Mouse (Mus musculus) ES-E14 (cell line): ENCODE results near the gene Tmem110. TPM values are rescaled to one million over a fixed set of nuclear protein-coding genes. Genes with fewer than 3 reads are reported as not detected.

Source experiments
- DNase-seq: peaks from one replicate; pipeline ENCODE4 v3.0.0-alpha.2; 2013; ENCODE audit warnings: low read depth, low spot score
- H3K27ac ChIP-seq: 2 replicates; pipeline ENCODE4 v1.5.1; 2012; ENCODE audit warnings: low read depth, mild to moderate bottlenecking, low read length, moderate library complexity, mixed read lengths; ENCODE audit not compliant: poor library complexity, insufficient read depth, severe bottlenecking
- H3K36me3 ChIP-seq: 2 replicates; pipeline ENCODE4 v1.6.1; 2012; ENCODE audit warnings: mild to moderate bottlenecking, low read length, moderate library complexity, mixed read lengths; ENCODE audit not compliant: control insufficient read depth, poor library complexity, insufficient read depth, severe bottlenecking
- H3K4me1 ChIP-seq, 2 experiments: fragments of 150-350 bp in 1 of 2; sonication (generic) in 1 of 2; 2 replicates each; pipeline ENCODE4 v1.6.1; 2012; ENCODE audit warnings: low read length in 2 of 2, mild to moderate bottlenecking in 1 of 2, mixed read lengths in 1 of 2; ENCODE audit not compliant: control insufficient read depth in 2 of 2, insufficient read depth in 2 of 2, poor library complexity in 1 of 2
- H3K4me3 ChIP-seq, 2 experiments: fragments of 150-350 bp in 1 of 2; sonication (generic) in 1 of 2; 2 replicates each; pipeline ENCODE4 v1.5.1; 2012; ENCODE audit warnings: low read length in 2 of 2, low read depth in 1 of 2, mild to moderate bottlenecking in 1 of 2, mixed read lengths in 1 of 2; ENCODE audit not compliant: insufficient read depth in 1 of 2, poor library complexity in 1 of 2, severe bottlenecking in 1 of 2
- H3K9ac ChIP-seq: 2 replicates; pipeline ENCODE4 v1.6.1; 2012; ENCODE audit warnings: low read depth, mild to moderate bottlenecking, low read length, mixed read lengths; ENCODE audit not compliant: poor library complexity, insufficient read depth, severe bottlenecking
- H3K9me3 ChIP-seq: fragments of 150-350 bp; sonication (generic); 2 replicates; pipeline ENCODE4 v1.6.1; 2012; ENCODE audit warnings: low read depth, mild to moderate bottlenecking, low read length; ENCODE audit not compliant: control insufficient read depth, insufficient read depth
- CHD2 ChIP-seq: IDR thresholded peaks from 2 replicates; pipeline ENCODE4 v1.6.1; 2014; ENCODE audit warnings: mild to moderate bottlenecking, low read depth, low read length, inconsistent platforms
- HCFC1 ChIP-seq: IDR thresholded peaks from 2 replicates; pipeline ENCODE4 v1.6.1; 2012; ENCODE audit warnings: low read length, inconsistent platforms, borderline replicate concordance; ENCODE audit not compliant: insufficient read depth
- MAFK ChIP-seq: IDR thresholded peaks from 2 replicates; pipeline ENCODE4 v1.6.1; 2014; ENCODE audit warnings: mild to moderate bottlenecking, low read depth, low read length, inconsistent platforms; ENCODE audit not compliant: insufficient read depth
- ZC3H11A ChIP-seq: IDR thresholded peaks from 2 replicates; pipeline ENCODE4 v1.6.1; 2012; ENCODE audit warnings: low read depth, mild to moderate bottlenecking, inconsistent platforms, low read length, borderline replicate concordance
- ZNF384 ChIP-seq: IDR thresholded peaks from 2 replicates; pipeline ENCODE4 v1.6.1; 2012; ENCODE audit warnings: low read depth, low read length, inconsistent platforms
- in situ Hi-C, 2 experiments: fragments of 600-800 bp; cut with MboI; formaldehyde crosslinking; loops; one replicate each; pipeline ENCODE4 v1.15.1; 2025; ENCODE audit warnings: low sequenced_read_pairs in 2 of 2, inconsistent platforms in 1 of 2; ENCODE audit not compliant: unreplicated experiment in 2 of 2
- total RNA-seq: library from RNA; depleted of rRNA; stranded (reverse); fragments of 300-350 nt; gene quantifications from 2 replicates; pipeline ENCODE4 v1.2.3, GENCODE M21; 2012

The Tmem110 gene
- total RNA-seq, 1 experiment = 21.8 TPM

DNA sequence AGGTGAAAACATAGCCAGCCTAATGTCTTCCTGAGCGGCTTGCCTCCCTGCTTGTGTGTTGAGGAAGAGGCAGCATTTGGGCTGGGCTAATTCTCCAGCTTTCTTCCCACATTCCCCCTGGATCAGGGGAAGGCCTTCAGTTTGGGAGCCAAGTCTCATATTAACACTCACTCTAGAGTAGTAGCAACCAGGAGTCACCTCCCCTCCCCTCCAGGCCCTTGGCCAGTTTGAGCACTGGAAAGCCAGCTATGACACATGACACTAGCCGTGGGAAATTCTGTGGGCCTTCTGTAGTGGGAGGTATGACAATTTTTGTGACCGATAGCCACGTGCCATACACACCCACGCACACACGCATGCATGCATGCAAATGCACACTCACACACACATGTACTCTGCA lies 80.6 kb downstream of the Tmem110 start:
- TF ChIP-seq MAFK (no peak), ZC3H11A (no peak), HCFC1 (no peak), ZNF384 (no peak), CHD2 (no peak)
- H3K9ac ChIP-seq = no peak overlapping the region
- H3K4me1 ChIP-seq = no peaks in the 10 kb centered on the region
- in situ Hi-C loops = no loop called here
- H3K27ac ChIP-seq = no peak overlapping the region
- no peaks in the 10 kb centered on the region for H3K36me3 ChIP-seq
- no peak overlapping the region for H3K4me3 ChIP-seq
- no peaks in the 10 kb centered on the region for H3K9me3 ChIP-seq
- no peak for DNase-seq

DNA sequence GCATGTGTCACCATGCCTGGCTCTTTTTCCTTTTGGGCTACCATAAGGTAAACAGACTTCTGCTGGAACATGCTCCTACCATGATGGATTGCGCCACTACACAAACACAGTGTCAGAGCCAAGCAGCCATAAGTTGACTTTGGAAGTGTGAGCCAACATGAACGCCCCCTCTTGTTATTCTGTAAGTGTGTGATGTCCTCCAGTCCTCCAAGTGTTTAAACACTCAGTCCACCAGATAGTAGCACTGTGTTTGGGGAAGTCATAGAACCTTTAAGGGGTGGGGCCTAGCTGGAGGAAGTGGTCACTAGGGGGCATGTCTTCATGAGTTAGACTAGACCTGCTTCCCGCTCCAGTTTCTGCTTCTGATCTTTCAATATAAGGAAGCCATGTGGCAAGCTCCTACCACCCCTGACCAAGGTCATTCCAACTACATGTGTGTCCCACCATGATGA lies 82.5 kb downstream of the Tmem110 start:
- Histone ChIP-seq H3K27ac (no peak overlapping the region), H3K9ac (no peak overlapping the region), H3K4me3 (no peak overlapping the region), H3K36me3 (no peaks in the 10 kb centered on the region), H3K9me3 (no peaks in the 10 kb centered on the region), H3K4me1 (no peaks in the 10 kb centered on the region)
- no peak for DNase-seq
- TF ChIP-seq CHD2 (no peak), ZNF384 (no peak)
- in situ Hi-C loops = no loop called here

DNA sequence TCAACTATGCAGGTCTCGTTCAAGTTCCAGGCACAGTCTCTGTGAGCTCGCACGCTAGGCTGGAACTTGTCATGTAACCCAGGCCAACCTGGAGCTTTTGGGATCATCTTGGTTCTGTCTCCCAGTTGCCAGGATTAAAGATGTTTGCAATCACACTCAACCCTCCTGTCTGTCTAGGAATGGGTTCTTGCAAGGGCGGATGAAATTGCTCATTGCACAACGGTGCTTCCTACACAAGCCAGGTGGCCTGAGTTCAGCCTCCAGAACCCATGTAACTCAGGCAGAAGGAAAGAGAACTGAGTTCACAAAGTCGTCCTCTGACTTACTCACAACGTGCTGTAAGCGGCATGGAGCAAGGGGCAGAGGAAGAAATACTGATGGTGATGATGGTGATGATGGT lies 85.8 kb downstream of the Tmem110 start:
- in situ Hi-C loops = no loop called here
- H3K9ac ChIP-seq = no peak overlapping the region
- no peak for DNase-seq

DNA sequence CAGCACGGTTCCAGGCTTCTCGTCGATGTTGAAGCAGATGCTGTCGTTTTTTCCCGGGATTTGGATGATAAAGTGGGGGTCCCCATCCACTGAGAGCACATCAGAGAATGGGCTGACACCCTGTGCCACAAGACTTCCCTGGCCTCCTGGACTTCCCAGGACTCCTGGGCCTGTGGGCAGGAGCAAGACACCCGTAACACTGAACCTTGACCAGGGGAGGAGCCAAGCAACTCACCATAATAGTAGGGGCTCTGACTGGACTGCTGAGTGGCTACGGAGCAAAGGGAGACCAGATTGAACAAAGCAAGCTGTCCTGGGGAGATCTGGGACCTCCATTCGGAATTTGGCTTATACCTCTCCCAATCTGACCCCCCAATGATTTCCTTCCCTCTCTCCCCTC lies 87.3 kb downstream of the Tmem110 start:
- Histone ChIP-seq H3K4me3 (no peak overlapping the region), H3K4me1 (no peaks in the 10 kb centered on the region), H3K9me3 (no peaks in the 10 kb centered on the region), H3K36me3 (no peaks in the 10 kb centered on the region), H3K27ac (no peak overlapping the region), H3K9ac (no peak overlapping the region)
- no peak for TF ChIP-seq ZNF384
- TF ChIP-seq ZC3H11A = no peak
- no peak for TF ChIP-seq HCFC1
- no peak for TF ChIP-seq MAFK
- no peak for TF ChIP-seq CHD2
- DNase-seq = no peak
- in situ Hi-C loops = no loop called here

More for the DNA sequence above, 85.8 kb downstream of the Tmem110 start:
- Histone ChIP-seq H3K4me3 (no peak overlapping the region), H3K4me1 (no peaks in the 10 kb centered on the region), H3K36me3 (no peaks in the 10 kb centered on the region), H3K27ac (no peak overlapping the region), H3K9me3 (no peaks in the 10 kb centered on the region)
- no peak for TF ChIP-seq CHD2
- no peak for TF ChIP-seq ZNF384
- TF ChIP-seq HCFC1 = no peak
- TF ChIP-seq MAFK = no peak
- TF ChIP-seq ZC3H11A = no peak

DNA sequence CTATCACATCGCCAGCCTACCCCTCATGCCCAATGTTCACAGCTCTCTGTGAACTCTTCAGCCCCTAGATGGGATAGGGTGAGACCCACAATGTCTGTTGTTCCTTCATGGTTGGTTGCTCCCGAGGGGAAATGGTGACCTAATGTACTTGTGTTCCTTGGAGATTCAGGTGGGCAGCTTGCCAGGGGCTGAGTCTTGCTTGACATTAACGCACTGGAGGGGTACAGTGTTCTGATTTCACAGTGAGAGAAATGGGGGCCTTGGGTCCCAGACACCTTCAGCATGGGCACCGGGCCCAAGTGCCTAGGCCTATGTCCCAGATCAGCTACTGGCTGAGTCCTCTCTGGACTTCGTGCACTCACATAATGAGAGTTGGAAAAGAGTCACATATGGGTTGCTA lies 88.0 kb downstream of the Tmem110 start:
- Histone ChIP-seq H3K9me3 (no peaks in the 10 kb centered on the region), H3K36me3 (no peaks in the 10 kb centered on the region), H3K4me3 (no peak overlapping the region), H3K9ac (no peak overlapping the region), H3K27ac (no peak overlapping the region), H3K4me1 (no peaks in the 10 kb centered on the region)
- no peak for DNase-seq
- in situ Hi-C loops = no loop called here
- TF ChIP-seq HCFC1 (no peak), ZC3H11A (no peak), ZNF384 (no peak), MAFK (no peak), CHD2 (no peak)
